Mouse (Mus musculus) small intestine, adult 2 months (tissue): Measurements from ENCODE around the gene Tsc22d1.

ENCODE experiments used
- CTCF ChIP-seq: fragments of 200-500 bp; IDR thresholded peaks from 2 replicates; pipeline ENCODE4 v1.5.1; 2012; ENCODE audit warnings: low read depth, mild to moderate bottlenecking, control low read depth, inconsistent platforms, low read length, moderate library complexity, mixed read lengths; ENCODE audit not compliant: insufficient replicate concordance, insufficient read length; ENCODE audit errors: extremely low read depth
- POLR2A ChIP-seq: fragments of 200-500 bp; IDR thresholded peaks from 2 replicates; pipeline ENCODE4 v1.6.1; 2012; ENCODE audit warnings: low read depth, mild to moderate bottlenecking, control low read depth, inconsistent platforms, low read length, moderate library complexity

GRCm38 (mm10) chr14:76507804-76508500, 93.2 kb downstream of the Tsc22d1 start:
- TF ChIP-seq CTCF (no peak), POLR2A (no peak)
